Mouse (Mus musculus) embryonic facial prominence, embryonic 12.5 days (tissue): ENCODE data around the gene Pknox1. TPM values are rescaled to one million over a fixed set of nuclear protein-coding genes. Genes with fewer than 3 reads are reported as not detected.
"Not testable (repeated sequence)": the region's sequence is repeated elsewhere in the genome, so short reads cannot be mapped to it uniquely, and the experiment has no call there.

Experiments
- ATAC-seq: fragments of 200-750 bp; cut with Nextera tagmentation; 2 replicates; pipeline ENCODE4 v1.8.0; 2017; ENCODE audit not compliant: insufficient number of reproducible peaks, insufficient read depth, low FRiP score, low TSS enrichment
- H3K27ac ChIP-seq: fragments of 300-500 bp; sonication (generic); 2 replicates; pipeline ENCODE4 v1.5.1; 2016; ENCODE audit warnings: mild to moderate bottlenecking
- H3K27me3 ChIP-seq: fragments of 300-500 bp; sonication (generic); 2 replicates; pipeline ENCODE4 v1.6.1; 2016; ENCODE audit warnings: mild to moderate bottlenecking, moderate library complexity
- H3K36me3 ChIP-seq: fragments of 300-500 bp; sonication (generic); 2 replicates; pipeline ENCODE4 v1.6.1; 2016; ENCODE audit warnings: mild to moderate bottlenecking
- H3K4me1 ChIP-seq: fragments of 300-500 bp; sonication (generic); 2 replicates; pipeline ENCODE4 v1.6.1; 2016
- H3K4me2 ChIP-seq: fragments of 300-500 bp; sonication (generic); replicated peaks from 2 replicates; pipeline ENCODE4 v1.6.1; 2016; ENCODE audit warnings: mild to moderate bottlenecking, moderate library complexity
- H3K4me3 ChIP-seq: fragments of 300-500 bp; sonication (generic); 2 replicates; pipeline ENCODE4 v1.5.1; 2016; ENCODE audit warnings: mild to moderate bottlenecking
- H3K9ac ChIP-seq: fragments of 300-500 bp; sonication (generic); 2 replicates; pipeline ENCODE4 v1.6.1; 2016; ENCODE audit warnings: mild to moderate bottlenecking, moderate library complexity
- H3K9me3 ChIP-seq: fragments of 300-500 bp; sonication (generic); 2 replicates; pipeline ENCODE4 v1.6.1; 2016; ENCODE audit warnings: mild to moderate bottlenecking, moderate library complexity
- WGBS: fragments of 180-500 bp; shearing (Covaris S2); methylation state at CpG from one replicate; pipeline ENCODE4 v1.1.7; 2016; 5-methylcytosine and 5-hydroxymethylcytosine counted together
- polyA plus RNA-seq: library from polyadenylated mRNA; unstranded; fragments of >200 nt; fragmentation: Nextera tagmentation; extraction: Ambion mirVana; gene quantifications from 2 replicates; pipeline ENCODE4 v1.2.1, GENCODE M21; 2016

The Pknox1 gene
- polyA plus RNA-seq, 1 experiment from 2014 or later = 26.7 TPM

- ATAC-seq = no peak
- Histone ChIP-seq H3K36me3 (peaks cover 12% of the 10 kb centered on the region), H3K4me1 (peaks cover 9% of the 10 kb centered on the region; the same call in 1 of the 2 replicates), H3K9ac (no peak overlapping the region), H3K9me3 (no peaks in the 10 kb centered on the region), H3K4me3 (no peak overlapping the region), H3K27me3 (no peaks in the 10 kb centered on the region), H3K27ac (peak overlapping the region; percentile 18; the same call in 1 of the 2 replicates), H3K4me2 (no peak overlapping the region)
- WGBS = 68% methylated on average over 4 of the region's 4 CpGs
These were observed 29.2 kb upstream of the Pknox1 start for GRCm38 (mm10) chr17:31535358-31535757.

GRCm38 (mm10) chr17:31535871-31536629 is 28.5 kb upstream of the Pknox1 start:
- WGBS = 27% methylated on average over 8 of the region's 8 CpGs
- Histone ChIP-seq H3K9me3 (no peaks in the 10 kb centered on the region), H3K9ac (no peak overlapping the region), H3K36me3 (peaks cover 9% of the 10 kb centered on the region), H3K27ac (peak overlapping the region; percentile 18), H3K4me1 (peaks cover 12% of the 10 kb centered on the region), H3K4me2 (no peak overlapping the region), H3K27me3 (no peaks in the 10 kb centered on the region), H3K4me3 (no peak overlapping the region)
- ATAC-seq = no peak

DNA sequence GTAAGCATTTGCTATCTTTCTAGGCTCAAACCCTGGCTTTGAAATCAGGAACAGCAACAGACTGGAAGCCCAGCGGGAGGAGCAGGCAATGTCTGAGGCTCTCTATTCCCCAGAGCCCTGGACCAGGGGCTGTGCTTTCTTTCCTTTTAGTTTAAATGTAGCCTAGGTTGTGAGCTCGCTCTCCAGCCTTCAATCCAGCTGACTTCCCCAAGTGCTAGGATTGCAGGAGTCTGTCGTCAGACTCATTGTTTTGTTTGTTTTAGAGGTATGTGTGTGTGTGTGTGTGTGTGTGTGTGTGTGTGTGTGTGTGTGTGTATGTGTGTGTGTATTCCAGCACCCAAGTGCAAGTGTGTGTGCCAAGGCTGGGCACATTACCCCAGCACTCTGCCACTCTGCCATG is 24.4 kb upstream of the Pknox1 start:
- Histone ChIP-seq H3K27me3 (no peaks in the 10 kb centered on the region), H3K27ac (peak overlapping the region; percentile 73; the same call in 1 of the 2 replicates), H3K36me3 (no peaks in the 10 kb centered on the region), H3K4me2 (no peak overlapping the region), H3K9me3 (no peaks in the 10 kb centered on the region), H3K9ac (no peak overlapping the region), H3K4me3 (no peak overlapping the region), H3K4me1 (peaks cover 23% of the 10 kb centered on the region)
- 61% methylated on average over 3 of the region's 3 CpGs for WGBS
- no peak for ATAC-seq

DNA sequence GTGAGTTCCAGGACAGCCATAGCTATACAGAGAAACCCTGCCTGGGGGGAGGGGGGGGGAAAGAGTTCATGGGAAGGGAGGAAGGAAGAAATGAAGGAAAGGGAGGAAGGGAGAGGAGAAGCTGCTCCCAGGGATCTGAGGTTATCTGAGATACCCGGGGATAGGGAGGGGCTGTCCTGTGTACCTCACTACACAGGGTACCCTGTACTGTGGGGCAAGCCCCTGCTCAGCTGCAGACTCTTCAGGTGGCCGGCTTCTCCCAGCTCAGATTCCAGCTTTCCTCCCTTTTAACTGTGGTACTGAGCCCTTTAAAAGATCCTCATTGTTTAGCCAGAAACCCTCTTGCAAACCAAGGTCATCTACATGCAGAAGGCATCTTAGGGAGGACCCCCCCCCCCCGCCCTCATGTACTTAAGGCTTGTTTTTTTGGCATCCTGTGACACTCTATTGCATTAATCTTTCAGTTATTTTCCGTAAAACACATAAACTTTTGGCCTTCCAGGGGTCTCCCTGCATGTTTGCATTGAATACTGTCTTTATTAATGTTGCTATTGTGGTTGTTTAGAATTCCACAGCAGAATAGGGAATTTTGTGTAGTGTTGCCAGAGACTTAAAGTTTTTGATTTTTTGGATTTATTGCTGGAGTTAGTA is 23.6 kb upstream of the Pknox1 start:
- Histone ChIP-seq H3K9ac (no peak overlapping the region), H3K27me3 (no peaks in the 10 kb centered on the region), H3K4me1 (peaks cover 16% of the 10 kb centered on the region), H3K27ac (peak overlapping the region; percentile 73), H3K36me3 (no peaks in the 10 kb centered on the region), H3K9me3 (no peaks in the 10 kb centered on the region), H3K4me3 (no peak overlapping the region), H3K4me2 (no peak overlapping the region)
- ATAC-seq = no peak
- 47% methylated on average over 4 of the region's 4 CpGs for WGBS

DNA sequence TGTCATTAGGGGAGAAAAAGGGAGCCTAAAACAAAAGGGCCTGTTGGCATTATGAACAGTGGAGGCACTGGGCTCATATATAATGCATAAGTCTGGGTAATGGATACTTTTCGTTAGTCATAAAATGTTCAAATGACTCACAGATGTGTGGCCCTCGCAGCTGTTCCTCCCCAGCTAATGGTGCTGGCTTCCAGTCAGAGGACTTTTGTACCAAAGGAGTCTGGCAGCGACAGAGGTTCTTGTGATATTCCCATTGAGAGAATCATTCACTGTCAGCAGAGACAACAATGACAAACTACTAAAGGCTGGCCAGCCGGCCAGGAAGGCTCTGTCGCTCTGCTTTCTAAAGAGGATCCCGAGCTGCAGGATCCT is 23.1 kb upstream of the Pknox1 start:
- no peak for ATAC-seq
- Histone ChIP-seq H3K4me1 (peaks cover 14% of the 10 kb centered on the region), H3K9ac (no peak overlapping the region), H3K4me2 (no peak overlapping the region), H3K27me3 (no peaks in the 10 kb centered on the region), H3K27ac (peak overlapping the region; percentile 73), H3K36me3 (no peaks in the 10 kb centered on the region), H3K9me3 (no peaks in the 10 kb centered on the region), H3K4me3 (no peak overlapping the region)
- 31% methylated on average over 6 of the region's 6 CpGs for WGBS

- no peak for ATAC-seq
- no peak overlapping the region for H3K4me3 ChIP-seq
- H3K27me3 ChIP-seq = no peaks in the 10 kb centered on the region
- H3K9me3 ChIP-seq = no peaks in the 10 kb centered on the region
- H3K4me2 ChIP-seq = no peak overlapping the region
- no peaks in the 10 kb centered on the region for H3K36me3 ChIP-seq
- H3K27ac ChIP-seq = no peak overlapping the region
- H3K9ac ChIP-seq = no peak overlapping the region
- 27% methylated on average over 6 of the region's 6 CpGs for WGBS
- H3K4me1 ChIP-seq = peaks cover 14% of the 10 kb centered on the region
These were observed 21.0 kb upstream of the Pknox1 start for GRCm38 (mm10) chr17:31543574-31543973.

GRCm38 (mm10) chr17:31546444-31547196 is 17.9 kb upstream of the Pknox1 start:
- no peaks in the 10 kb centered on the region for H3K36me3 ChIP-seq
- no peaks in the 10 kb centered on the region for H3K9me3 ChIP-seq
- no peak overlapping the region for H3K27ac ChIP-seq
- H3K27me3 ChIP-seq = no peaks in the 10 kb centered on the region
- no peak overlapping the region for H3K9ac ChIP-seq
- peaks cover 5% of the 10 kb centered on the region; the same call in 1 of the 2 replicates for H3K4me1 ChIP-seq
- WGBS = 85% methylated on average over 9 of the region's 9 CpGs
- H3K4me3 ChIP-seq = no peak overlapping the region
- no peak for ATAC-seq
- no peak overlapping the region for H3K4me2 ChIP-seq

DNA sequence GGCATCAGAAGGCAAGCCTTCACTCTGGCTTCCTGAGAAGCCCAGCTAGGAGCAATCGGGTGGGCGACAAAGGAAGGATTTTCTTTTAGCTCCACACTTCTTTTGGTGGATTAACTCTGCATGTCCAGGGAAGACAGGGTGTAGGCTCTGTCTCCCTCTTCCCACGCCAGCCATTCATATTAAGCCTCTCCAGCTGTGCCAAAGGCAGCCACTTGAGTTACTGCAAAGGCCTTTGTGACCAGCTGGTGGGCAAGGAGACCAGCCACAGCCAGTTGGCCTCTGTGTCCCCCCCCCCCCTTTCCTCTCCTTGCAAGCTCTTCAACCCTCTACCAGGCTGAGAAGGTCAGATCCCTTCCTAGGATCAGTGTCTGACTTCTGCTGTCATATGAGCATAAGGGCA is 16.6 kb upstream of the Pknox1 start:
- H3K9ac ChIP-seq = no peak overlapping the region
- no peak overlapping the region for H3K27ac ChIP-seq
- 29% methylated on average over 3 of the region's 3 CpGs for WGBS
- no peak for ATAC-seq
- H3K4me1 ChIP-seq = no peaks in the 10 kb centered on the region
- no peak overlapping the region for H3K4me2 ChIP-seq
- no peaks in the 10 kb centered on the region for H3K36me3 ChIP-seq
- H3K4me3 ChIP-seq = no peak overlapping the region
- H3K9me3 ChIP-seq = no peaks in the 10 kb centered on the region
- no peaks in the 10 kb centered on the region for H3K27me3 ChIP-seq

DNA sequence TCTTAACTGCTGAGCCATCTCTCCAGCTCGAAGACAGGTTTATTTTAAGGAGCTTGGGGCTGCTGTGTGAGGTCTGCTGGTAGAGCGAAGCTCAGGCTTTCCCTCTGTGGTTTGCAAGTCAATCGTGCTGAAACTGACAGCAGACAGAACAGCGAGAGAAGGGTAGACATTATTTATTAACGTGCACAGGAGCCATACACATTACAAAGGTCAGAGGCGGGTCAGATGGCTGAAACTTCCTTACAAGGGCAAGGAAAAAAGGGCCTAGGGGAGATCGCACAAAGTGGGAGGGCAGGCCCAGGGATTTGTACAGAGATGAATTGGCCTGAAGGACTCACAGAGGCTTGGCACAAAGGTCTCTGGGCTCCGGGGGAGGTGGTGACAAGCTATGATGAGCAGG is 15.1 kb upstream of the Pknox1 start:
- Histone ChIP-seq H3K9ac (no peak overlapping the region), H3K4me1 (no peaks in the 10 kb centered on the region), H3K36me3 (no peaks in the 10 kb centered on the region), H3K9me3 (no peaks in the 10 kb centered on the region), H3K27ac (no peak overlapping the region), H3K4me2 (no peak overlapping the region), H3K27me3 (no peaks in the 10 kb centered on the region), H3K4me3 (no peak overlapping the region)
- WGBS = 53% methylated on average over 8 of the region's 8 CpGs
- ATAC-seq = no peak

DNA sequence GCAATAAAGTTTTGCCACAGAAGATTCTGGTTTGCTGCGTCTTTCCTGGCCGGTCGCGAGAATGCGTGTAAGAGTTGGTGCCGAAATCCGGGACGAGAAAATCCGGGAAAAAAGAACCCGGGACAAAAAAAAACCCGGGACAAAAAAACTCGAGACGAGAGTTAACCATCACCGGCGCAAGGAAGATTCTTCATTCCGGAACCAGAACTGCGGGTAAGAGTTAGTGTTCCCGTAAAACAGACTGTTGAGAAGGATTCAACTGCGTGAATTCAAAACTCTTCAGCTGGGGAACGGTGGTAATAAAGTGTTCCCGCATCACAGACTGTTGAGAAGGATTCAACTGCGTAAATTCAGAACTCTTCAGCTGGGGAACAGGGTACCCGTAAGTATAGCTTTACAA is 11.9 kb upstream of the Pknox1 start:
- H3K9me3 ChIP-seq, H3K27me3 ChIP-seq, H3K27ac ChIP-seq, H3K4me3 ChIP-seq, H3K9ac ChIP-seq, H3K4me2 ChIP-seq, H3K4me1 ChIP-seq, ATAC-seq, H3K36me3 ChIP-seq: not testable (repeated sequence)
- 95% methylated on average over 23 of the region's 23 CpGs for WGBS

DNA sequence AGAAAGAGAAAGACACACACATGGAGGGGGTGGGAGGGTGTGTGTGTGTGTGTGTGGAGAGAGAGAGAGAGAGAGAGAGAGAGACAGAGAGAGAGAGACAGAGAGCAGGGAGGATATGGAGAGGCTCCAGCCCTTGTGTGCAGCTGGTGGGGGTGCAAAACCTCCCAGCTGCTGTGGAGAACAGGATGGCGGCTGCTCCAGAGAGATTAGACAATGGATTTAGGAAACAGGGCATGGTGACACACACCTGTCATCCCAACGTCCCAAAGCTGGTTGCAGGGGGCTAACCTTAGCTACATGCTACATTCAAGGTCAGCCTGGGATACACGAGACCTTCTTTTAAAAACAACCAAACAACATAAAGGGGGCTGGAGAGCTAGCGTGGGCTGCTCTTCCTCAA is 8.3 kb upstream of the Pknox1 start:
- Histone ChIP-seq H3K9ac (no peak overlapping the region), H3K4me2 (no peak overlapping the region), H3K36me3 (no peaks in the 10 kb centered on the region), H3K27ac (no peak overlapping the region; the same call in 1 of the 2 replicates), H3K9me3 (no peaks in the 10 kb centered on the region), H3K4me1 (peaks cover 14% of the 10 kb centered on the region; the same call in 1 of the 2 replicates), H3K27me3 (no peaks in the 10 kb centered on the region), H3K4me3 (no peak overlapping the region)
- 74% methylated on average over 4 of the region's 4 CpGs for WGBS
- ATAC-seq = no peak
